Mouse (Mus musculus) kidney, postnatal 36 days (tissue): ENCODE results near the gene Fancc.

Experiments used
- DNase-seq, 2 experiments: peaks; one replicate each; pipeline ENCODE4 v3.0.0; 2021 to 2022; ENCODE audit warnings: mixed read lengths in 2 of 2

The Fancc gene

GRCm38 (mm10) chr13:63314608-63314920 is 182.5 kb downstream of the Fancc start:
- no peak for DNase-seq

DNA sequence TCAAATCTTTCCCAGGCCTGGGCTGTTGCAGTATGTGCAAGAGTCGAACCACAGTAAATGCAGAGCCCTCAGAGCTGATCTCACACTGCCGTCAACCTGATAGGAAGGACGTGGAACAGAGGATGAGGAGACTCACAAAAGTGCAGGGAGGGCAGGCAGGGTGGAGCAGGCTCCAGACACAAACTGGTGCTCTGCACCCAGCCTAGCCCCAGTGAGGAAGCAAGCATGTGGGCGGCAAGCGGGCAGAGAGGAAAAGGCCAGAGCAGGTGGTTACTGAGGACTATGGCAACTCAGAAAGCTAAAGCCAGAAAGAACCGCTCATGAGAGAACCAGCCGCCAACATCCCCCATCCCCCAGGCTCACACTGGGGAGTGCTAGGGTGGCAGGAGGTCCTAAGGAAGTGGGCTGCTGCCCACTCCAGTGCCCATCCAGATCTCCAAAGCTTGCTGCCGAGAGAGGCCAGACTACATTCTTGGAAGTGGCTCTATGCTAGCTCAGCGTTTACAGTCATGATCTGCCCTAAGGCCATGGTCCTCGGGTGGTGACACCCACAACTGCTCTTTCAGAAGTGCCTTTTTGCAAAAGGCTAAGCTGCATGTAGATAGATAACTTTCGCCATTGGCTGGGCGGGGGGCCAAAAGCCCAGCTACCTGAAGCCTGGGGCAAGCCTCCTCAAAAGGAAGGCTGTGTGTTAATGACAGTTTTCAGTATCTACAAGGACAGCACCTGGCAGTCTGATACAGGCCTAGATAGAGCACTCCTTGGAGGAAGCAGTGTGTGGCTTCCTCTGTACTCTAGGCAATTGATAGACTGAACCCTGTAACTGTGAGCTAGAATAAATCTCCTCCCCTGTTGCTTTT is 183.1 kb downstream of the Fancc start:
- DNase-seq, result peak in 1 of 2 experiments; percentile 51

- DNase-seq, result peak in 1 of 2 experiments; percentile 71
Observed at GRCm38 (mm10) chr13:63313247-63313646, 183.8 kb downstream of the Fancc start.

GRCm38 (mm10) chr13:63311156-63311555 is 185.9 kb downstream of the Fancc start:
- DNase-seq, result peak in 1 of 2 experiments; percentile 59

- no peak for DNase-seq
Observed at GRCm38 (mm10) chr13:63309563-63309962, 187.5 kb downstream of the Fancc start.

DNA sequence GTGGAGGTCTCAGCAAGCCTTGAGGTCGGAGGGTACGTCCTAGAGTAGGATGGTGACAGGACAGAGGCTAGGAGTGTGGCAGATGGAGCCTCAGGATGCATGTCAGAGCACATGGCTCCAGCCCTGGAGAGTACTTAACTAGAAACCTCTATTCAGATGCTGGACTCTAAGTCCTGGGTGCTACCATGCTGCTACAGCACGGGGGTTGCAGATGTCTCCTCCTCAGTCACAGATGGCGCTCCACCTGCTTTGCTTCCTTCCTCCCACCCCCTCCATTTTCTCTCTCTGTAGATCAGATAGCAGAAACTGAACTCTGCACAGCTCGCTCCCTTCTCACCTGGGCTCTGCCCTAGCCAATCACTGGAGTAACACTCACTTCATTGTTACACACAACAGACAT is 190.3 kb downstream of the Fancc start:
- no peak for DNase-seq

- DNase-seq, result no peak
Observed at GRCm38 (mm10) chr13:63305160-63306011, 191.7 kb downstream of the Fancc start.

DNA sequence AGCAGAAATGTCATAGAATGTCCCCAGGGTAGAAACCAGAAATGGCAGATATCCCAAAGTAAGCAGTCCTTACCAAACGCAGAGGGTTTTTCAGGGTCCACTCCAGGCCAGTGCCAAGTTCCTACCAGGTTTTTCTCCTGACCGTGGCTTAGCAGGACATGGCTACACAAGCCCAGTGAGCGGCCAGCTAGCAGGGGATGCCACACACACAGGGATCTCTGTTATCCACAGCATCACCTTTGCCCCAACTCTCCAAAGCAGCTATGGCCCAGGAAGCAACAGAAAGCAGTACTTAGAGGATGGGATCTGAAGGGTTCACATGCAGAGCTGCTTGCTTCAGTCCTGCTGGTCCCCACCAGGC is 192.3 kb downstream of the Fancc start:
- DNase-seq, result no peak

DNA sequence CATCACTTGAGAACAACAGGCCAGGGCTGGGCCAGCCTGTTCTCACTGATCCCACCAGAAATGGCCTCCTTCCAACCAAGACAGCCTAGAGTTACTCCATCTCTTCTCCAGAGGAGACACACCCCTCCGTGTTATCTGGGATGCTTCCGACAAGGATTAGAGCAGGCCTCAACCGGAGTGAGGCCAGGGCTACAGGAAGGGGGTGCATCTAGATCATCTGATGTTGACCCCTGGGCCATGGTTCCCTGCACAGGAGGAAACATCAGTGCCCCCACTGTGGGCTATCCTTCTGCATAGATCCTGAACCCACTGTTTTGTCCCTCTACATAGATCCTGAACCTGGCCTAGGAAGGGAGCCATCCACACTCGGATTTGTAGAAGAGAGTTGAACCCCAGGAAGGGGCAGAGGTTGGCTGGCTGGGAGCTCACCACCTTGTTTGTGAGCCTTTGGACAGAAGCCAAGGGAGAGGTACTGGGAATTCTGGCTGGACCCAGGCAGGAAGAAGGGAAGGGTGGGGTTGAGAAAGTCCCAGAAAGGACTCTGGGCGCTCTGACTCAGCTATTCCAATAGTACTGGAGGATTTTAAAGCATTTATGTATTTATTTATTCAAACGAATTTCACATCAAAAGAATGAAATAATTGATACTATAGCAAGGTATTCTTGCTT is 192.8 kb downstream of the Fancc start:
- DNase-seq, result peak; percentile 58 to 78

- no peak for DNase-seq
Observed at GRCm38 (mm10) chr13:63302381-63302780, 194.7 kb downstream of the Fancc start.

- no peak for DNase-seq
Observed at GRCm38 (mm10) chr13:63301764-63302209, 195.3 kb downstream of the Fancc start.

- no peak for DNase-seq
Observed at GRCm38 (mm10) chr13:63300929-63301328, 196.1 kb downstream of the Fancc start.

- no peak for DNase-seq
Observed at GRCm38 (mm10) chr13:63298931-63299330, 198.1 kb downstream of the Fancc start.

DNA sequence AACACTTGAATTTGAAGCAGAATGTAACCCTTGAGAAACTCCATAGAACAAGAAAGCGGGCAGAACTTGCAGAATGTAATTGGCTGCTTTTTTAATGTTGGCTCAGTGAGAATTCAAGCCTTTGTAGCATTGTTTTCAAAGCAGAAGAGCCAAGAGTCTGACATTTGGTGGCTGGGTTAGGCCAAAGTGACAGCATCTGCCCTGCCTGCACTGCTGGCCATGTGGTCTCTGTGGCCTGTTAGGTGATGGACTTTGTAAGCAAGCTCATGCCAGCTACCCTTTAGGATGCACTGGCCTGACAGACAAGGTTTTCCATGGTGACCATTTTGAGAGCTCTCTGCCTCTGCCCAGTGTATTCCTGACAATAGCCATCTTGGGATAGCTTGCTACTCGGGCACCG is 199.1 kb downstream of the Fancc start:
- DNase-seq, result no peak

GRCm38 (mm10) chr13:63297003-63297402 is 200.1 kb downstream of the Fancc start:
- DNase-seq, result no peak

DNA sequence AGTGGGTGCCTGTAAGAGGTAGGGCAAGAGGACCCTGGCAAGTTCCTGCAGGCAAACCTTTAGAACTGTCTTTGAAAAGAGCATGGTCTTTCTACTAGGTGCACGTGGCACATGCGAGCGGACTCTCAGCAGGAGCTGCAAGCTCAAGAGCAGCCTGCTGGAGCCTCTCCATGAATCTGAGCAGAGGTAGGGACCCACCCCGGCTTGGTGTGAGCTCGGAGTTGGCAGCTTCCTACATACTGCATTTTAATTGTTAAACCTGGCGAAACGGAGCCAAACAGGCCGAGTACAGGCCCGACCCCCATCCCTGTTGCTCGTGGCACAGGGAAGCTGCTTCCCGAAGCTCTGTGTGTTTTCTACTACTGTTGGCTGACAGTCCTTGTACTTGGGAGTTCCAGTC is 200.8 kb downstream of the Fancc start:
- peak; percentile 61 to 64 for DNase-seq

- DNase-seq, result peak; percentile 73 to 78
Observed at GRCm38 (mm10) chr13:63294359-63295193, 202.5 kb downstream of the Fancc start.

DNA sequence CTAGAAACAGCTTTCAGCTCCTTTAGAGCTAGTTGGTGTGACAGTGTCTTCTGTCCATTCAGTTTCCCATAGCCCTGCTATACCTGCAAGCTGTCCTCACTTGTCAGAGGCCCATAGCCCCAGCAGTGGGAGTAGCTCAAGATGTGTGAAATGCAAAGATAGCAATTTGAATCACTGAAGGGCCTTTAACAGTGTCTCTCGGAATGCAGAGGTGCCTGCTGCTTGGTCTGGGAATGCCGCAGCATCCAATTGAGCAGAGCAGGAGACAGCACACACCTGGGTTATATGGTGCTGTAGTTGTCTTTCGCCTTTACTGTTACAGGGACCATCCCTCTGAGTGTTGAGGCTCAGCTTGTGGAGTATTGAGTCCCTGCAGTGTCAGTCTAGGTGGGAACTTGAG is 203.4 kb downstream of the Fancc start:
- no peak for DNase-seq

- no peak for DNase-seq
Observed at GRCm38 (mm10) chr13:63291016-63291415, 206.1 kb downstream of the Fancc start.

DNA sequence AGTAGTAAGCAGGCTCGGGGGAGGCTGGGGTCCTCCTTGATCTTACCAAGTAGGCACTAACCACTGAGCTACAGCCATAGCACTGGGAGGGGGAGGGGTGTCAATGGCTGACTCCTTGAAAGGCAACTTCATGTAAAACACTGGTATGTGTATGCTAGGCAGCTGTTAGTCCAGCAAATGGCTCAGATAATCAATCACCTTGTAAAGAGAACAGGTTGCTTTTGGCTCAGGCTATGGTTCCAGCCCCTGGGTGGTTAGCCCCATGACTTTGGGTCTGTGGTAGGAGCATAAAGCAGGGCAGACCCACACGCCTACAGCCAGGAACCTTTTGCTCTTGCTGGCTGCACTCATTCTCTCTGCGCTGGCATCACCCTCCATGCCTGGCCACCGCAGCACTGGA is 207.0 kb downstream of the Fancc start:
- DNase-seq, result no peak

- no peak for DNase-seq
Observed at GRCm38 (mm10) chr13:63289687-63290086, 207.4 kb downstream of the Fancc start.

- no peak for DNase-seq
Observed at GRCm38 (mm10) chr13:63289152-63289551, 207.9 kb downstream of the Fancc start.
